Mouse (Mus musculus): ENCODE data around the gene Ppp3r1.
A peak's percentile ranks its signal among the peaks of the same experiment; 100 is the strongest.
"Not testable (repeated sequence)": the region's sequence is repeated elsewhere in the genome, so short reads cannot be mapped to it uniquely, and the experiment has no call there.

Gene Ppp3r1

DNA sequence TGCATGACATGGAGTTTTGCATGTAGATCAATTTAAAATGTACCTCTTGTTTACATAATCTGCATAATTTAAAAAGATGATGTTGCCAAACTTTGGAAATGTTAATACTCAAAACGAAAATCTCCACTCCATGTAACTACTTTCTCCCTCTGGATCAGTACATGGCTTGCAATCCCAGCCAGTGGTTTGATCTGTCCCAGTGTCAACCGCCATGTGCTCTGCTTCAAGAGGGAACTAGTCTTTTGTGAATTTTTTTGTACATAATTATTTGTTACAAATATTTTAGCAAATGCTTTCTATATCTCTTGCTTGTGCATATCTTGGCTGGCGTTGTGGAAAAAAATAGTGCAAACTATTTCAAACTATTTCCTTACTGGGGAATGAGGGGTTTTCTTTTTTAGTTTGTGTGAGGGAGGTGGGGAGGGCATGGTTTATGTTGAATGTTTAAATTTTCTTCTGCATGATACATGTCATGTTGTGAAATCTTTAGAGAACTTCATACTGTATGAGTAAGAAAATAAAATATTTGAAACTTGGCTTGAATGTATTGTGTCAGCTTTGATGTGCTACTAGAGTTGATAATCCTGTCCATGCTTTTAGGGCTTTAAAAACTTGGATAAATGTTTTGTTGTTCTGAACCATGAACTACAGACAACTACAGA is 40.9 kb downstream of the Ppp3r1 start:
- DNase-seq (ENCODE audit: inconsistent age in 2 of 2, low spot score in 1 of 2) = no peak

DNA sequence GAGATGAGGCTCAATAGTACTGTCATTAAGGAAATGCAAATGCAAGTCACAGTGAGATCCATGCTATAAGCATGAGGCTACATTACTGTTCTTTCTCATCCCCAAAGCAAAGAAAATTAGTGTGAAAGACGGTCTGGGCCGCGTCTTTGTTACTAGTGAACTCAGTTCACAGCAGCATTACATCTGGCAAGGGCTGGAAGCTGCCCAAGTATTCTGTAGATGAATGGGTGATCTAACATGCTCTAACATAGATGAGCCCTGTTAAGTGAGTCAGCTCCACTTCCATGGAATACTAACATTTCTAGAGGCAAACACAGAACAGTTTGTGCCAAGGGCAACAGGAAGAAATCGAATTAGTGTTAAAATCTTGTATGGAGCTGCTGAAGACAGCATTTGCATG is 41.9 kb downstream of the Ppp3r1 start:
- no peak for DNase-seq (ENCODE audit: inconsistent age in 2 of 2, low spot score in 1 of 2)

DNA sequence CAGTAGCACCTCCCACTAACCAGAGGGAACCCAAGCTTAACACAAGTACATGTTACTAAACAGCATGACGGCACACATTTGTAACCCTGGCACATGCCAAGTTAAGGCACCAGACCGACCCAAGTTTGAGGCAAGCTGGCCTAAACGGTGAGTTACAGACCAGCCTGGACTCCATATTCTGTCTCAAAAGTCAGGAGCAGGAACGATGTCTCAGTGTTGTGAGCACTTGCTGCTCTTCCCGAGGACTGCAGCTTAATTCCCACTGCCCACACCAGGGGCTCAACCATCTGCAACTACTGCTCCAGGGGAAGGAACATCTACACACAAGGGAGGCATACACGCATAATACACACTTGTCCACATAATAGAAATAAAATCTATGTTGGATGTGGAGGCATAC is 43.4 kb downstream of the Ppp3r1 start:
- DNase-seq (ENCODE audit: inconsistent age in 2 of 2, low spot score in 1 of 2) = no peak

DNA sequence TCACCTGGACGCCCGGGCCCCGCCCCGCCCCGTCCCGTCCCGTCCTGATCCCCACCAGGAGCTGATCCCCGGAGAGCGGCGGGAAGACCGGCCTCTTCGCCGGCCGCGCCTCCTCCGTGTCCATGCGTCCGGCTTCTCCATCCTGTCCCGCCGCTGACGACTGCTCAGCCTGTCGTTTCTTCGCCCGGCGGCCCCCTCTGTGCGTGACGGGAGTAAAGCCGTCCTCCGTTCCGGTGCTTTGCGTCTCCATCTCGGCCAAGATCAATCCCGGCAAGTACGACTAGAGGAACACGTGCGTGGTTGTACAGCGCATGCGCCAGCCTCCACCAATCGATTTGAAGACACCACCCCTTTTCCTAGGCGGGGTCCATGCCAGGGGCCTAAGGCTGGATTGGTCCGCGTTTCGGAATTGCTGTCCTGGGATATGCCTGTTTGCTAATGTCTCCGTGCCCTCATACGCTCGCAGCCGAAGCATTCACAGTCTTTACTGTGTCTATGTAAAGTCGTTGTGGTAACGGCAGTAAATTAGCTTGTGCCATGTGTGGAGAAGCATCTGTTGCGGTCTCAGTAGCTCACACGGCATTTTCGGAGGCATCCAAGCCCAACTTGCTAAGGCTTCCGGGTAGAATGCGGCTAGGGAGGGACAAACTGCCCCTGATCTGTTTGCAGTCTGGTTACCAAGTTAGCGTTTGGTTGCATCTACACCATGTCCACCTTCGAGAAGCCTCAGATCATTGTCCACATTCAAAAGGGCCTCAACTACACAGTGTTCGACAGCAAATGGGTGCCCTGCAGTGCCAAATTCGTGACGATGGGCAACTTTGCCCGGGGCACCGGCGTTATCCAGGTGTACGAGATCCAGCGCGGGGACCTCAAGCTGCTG is 52.4 kb downstream of the Ppp3r1 start, which contains the start of gene Pno1:
Gene Pno1 (minus strand): TSS at position 311 of the 883 bp plus-strand sequence.
- peak; percentile 97 to 99 for DNase-seq (ENCODE audit: inconsistent age in 2 of 2, low spot score in 1 of 2)

DNA sequence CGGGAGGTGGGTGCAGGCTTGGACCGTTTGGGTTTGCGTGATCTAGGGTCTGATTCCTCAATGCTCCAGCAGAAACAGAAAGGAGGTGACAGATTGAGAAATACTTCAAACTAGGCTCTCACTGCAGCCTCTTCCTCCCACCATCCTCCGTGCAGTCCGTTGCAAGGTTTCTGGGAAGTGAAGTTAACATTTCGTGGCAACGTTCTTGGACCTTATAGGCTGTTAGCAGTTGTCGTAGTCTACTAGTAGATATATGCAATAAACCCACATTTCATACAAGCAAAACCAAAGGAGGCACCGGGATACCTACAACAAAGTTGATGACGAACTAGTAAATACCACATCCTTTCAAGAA is 53.1 kb downstream of the Ppp3r1 start:
- DNase-seq (ENCODE audit: inconsistent age in 2 of 2, low spot score in 1 of 2) = no peak

DNA sequence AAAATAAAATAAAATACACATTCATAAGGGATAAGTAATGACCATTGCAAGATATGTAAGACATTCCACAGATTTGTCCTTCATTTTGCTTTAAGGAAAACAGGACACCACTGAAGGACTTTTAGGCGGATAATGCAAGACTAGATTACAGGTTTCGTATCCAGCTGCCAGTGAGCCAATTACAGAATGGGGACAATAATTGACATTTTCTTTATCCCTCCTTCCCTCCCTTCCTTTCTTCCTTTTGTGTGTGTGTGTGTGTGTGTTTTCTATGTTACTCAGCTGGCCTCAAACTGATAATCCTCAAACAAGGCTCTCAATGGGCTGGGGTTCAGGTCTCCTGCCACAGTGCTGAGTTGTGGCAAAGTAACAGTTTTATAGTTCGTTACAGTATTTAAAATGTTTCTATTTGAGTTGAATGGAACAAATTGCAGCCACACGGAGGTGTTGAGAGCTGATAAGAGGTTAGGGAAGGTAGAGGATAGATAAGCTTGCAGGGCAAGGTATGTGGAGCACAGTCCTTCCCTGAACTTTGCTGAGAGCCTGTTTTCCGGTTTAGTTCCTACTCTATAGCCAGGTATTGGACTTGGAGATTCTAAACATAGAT is 53.9 kb downstream of the Ppp3r1 start:
- DNase-seq (ENCODE audit: inconsistent age in 2 of 2, low spot score in 1 of 2) = no peak

DNA sequence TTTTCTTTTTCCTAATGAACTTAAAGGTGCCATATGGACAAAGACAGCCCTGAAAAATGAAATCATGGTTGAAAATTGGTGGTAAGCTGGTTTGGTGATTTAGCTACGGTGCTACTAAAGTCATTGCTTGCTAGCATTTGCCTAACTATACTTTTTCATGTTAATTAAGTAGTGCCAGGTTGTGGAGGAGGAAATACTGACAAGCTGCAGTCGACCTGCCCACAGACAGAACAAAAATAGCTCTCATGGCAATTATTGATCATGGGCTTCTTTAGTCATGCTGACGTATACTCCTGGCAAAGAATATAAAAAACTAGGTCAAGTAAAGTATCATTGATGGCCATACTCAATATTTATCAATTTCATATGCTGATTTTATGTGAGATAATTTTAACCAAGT is 56.4 kb downstream of the Ppp3r1 start:
- DNase-seq (ENCODE audit: inconsistent age in 2 of 2, low spot score in 1 of 2) = no peak

DNA sequence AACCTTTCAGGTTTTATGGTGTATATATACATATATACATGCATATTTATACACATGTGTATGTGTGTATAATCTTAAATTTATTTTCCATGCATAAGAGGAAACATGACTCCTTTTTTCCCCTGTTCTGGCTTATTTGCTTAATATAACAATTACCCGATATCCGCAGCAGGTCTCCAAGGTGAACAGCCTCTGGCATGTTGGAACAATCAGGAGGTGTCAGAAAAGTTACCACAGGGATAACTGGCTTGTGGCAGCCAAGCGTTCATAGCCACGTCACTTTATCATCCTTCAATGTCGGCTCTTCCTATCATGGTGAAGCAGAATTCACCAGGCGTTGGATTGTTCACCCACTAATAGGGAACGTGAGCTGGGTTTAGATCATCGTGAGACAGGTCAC is 62.1 kb downstream of the Ppp3r1 start:
- no peak for DNase-seq (ENCODE audit: inconsistent age in 2 of 2, low spot score in 1 of 2)

DNA sequence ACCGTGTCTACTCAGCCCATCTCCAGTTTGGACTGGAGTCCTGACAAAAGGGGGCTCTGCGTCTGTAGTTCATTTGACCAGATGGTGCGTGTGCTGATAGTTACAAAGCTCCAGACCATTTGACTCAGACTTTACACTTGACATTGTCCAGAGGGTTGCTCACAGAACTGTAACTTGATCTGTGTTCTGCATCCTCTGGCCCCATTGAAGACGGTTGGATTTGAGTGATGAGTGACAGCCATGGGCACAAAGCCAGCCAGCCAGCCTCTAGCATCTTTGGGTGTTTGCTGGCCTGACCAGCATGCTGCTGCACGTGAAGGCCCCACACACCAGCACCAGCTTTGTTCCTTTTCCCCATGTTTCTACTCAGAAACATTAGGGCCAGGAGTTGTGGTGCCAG is 73.7 kb downstream of the Ppp3r1 start:
- DNase-seq (ENCODE audit: inconsistent age in 2 of 2, low spot score in 1 of 2) = no peak

DNA sequence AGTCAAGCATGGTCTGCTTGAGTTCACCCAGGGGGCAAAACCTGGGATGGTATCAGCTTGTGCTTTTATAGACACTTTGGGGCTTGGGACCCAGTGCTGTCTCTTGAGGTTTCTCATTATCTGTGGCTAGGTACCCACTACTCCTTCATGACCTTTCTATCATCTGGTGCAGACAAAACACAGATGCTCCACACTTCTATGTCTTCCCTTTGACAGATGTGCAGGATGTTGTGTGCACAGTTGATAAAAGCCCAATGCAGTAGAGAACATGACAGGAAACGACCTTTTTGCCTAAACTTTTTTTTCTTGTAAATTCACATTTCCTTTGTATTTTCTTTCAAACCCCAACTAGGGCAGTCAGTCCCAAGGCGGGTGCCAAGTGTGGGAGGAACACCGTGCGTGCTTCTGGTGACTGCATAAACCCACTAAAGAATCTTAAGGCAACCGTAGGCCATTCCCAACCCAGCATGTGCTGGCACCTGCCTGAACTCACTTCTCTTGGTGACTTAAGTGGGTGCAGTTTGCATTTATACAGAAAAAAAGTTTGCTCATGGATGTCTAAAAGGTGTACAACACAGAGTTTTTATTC is 77.5 kb downstream of the Ppp3r1 start:
- DNase-seq (ENCODE audit: inconsistent age in 2 of 2, low spot score in 1 of 2) = no peak

DNA sequence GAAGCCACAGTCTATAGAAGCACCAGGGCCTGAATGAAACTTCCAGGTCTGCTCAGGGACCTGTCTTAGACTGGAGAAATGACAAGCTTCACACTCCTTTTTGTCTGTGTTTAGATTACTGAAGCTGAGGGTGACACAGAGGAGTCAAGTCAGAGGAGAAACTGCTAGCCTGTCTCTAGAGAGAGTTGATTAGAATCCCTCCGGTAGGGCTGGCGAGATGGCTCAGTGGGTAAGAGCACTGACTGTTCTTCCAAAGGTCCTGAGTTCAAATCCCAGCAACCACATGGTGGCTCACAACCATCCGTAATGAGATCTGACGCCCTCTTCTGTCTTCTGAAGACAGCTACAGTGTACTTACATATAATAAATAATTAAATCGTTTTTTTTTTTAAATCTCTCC is 79.5 kb downstream of the Ppp3r1 start:
- DNase-seq (ENCODE audit: inconsistent age in 2 of 2, low spot score in 1 of 2) = not testable (repeated sequence)

DNA sequence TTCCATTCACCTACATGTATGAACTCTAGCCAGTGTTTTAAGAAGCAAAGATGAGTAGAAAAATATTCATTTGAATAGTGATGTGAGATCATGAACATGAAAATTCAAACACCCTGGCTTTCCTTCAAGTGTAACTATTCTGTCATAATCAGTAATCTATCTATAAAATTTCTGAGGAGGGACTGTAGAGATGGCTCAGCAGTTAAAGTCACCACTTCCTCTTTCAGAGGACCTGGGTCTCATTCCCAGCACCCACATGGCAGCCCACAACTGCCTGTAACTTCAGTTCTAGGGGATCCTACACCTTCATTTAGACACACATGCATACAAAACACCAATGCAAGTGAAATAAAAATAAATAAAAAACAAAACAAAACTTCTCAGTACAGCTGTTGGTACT is 89.7 kb downstream of the Ppp3r1 start:
- DNase-seq (ENCODE audit: inconsistent age in 2 of 2, low spot score in 1 of 2) = no peak
